26 mouse cellular contexts compared by ENCODE assay signal in the genomic region with DNA sequence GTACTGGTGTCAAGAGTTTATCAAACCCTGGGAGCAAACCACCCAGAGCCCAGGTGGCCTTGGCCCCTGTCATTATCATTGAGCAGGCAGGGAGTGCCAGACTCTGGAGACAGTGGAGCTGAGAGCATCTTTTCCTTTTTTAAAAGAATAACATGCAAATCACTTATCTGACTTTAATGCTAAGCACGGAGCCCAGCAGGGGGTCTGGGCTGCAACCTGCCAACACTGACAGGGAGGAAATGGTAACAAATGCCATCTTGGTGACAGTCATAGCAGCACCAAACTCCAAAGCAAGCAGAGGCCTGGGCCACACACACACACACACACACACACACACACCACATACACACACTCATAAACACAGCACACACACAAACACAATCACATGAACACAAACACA.
DNase-seq lines count a peak whose midpoint lies in the region; ATAC-seq and TF ChIP-seq lines count a peak whose summit lies in the region.
"Had no signal": no experiment of that assay in that cellular context is flagged by ENCODE, and none has a peak within 500 bp of the region (broad histone marks: within the 10 kb centered on the region; RNA-seq: fewer than 3 reads in every experiment).

No protein-coding gene starts in this region.

- ATAC-seq in cerebellum, adult (ENCODE audit: insufficient number of reproducible peaks, low FRiP score, low TSS enrichment) = no peak
- no peak for ATAC-seq in hindbrain, embryonic 13.5 days (ENCODE audit: low FRiP score)
- no peak for ATAC-seq in midbrain, embryonic 14.5 days (ENCODE audit: low FRiP score, low TSS enrichment)
- ATAC-seq in midbrain, embryonic 15.5 days (replicated peaks) = no peak
- ATAC-seq in forebrain, postnatal 0 days = peak; percentile 34; the same call in 1 of the 2 replicates
- ATAC-seq: liver, embryonic 12.5 days; liver, postnatal 0 days; midbrain, embryonic 16.5 days; Patski had no signal

- no peak overlapping the region for H3K4me3 ChIP-seq in hindbrain, embryonic 13.5 days
- H3K4me3 ChIP-seq in hindbrain, embryonic 10.5 days = no peak overlapping the region
- H3K4me3 ChIP-seq in midbrain, embryonic 14.5 days (replicated peaks; ENCODE audit: low read depth, low read length) = no peak overlapping the region
- H3K4me3 ChIP-seq in midbrain, embryonic 15.5 days = no peak overlapping the region
- no peak overlapping the region for H3K4me3 ChIP-seq in forebrain, postnatal 0 days (ENCODE audit: low read depth, low read length)
- H3K4me3 ChIP-seq: erythroblast, embryonic 14.5 days; hindbrain, embryonic 12.5 days; kidney, embryonic 15.5 days; layer of hippocampus, adult 2 months; left cerebral cortex, adult 2 months; liver, embryonic 12.5 days; megakaryocyte, embryonic 14.5 days had no signal

- H3K4me1 ChIP-seq in hindbrain, embryonic 13.5 days (replicated peaks) = peaks cover 41% of the 10 kb centered on the region
- peaks cover 25% of the 10 kb centered on the region for H3K4me1 ChIP-seq in hindbrain, embryonic 10.5 days (replicated peaks)
- H3K4me1 ChIP-seq in midbrain, embryonic 14.5 days (ENCODE audit: control insufficient read depth, insufficient read depth, low read length) = peaks cover 9% of the 10 kb centered on the region
- peaks cover 12% of the 10 kb centered on the region for H3K4me1 ChIP-seq in midbrain, embryonic 15.5 days
- H3K4me1 ChIP-seq in forebrain, postnatal 0 days (ENCODE audit: insufficient read depth) = 0 out of 2 replicates have a peak, but pooled peaks cover 6% of the 10 kb centered on the region
- H3K4me1 ChIP-seq: kidney, embryonic 15.5 days had no signal

- WGBS in hindbrain, embryonic 13.5 days = 60% methylated on average over 1 of the region's 1 CpGs
- 80% methylated on average over 1 of the region's 1 CpGs for WGBS in hindbrain, embryonic 10.5 days
- WGBS in midbrain, embryonic 14.5 days = 46% methylated on average over 1 of the region's 1 CpGs
- 58% methylated on average over 1 of the region's 1 CpGs for whole genome bisulfite sequencing in midbrain, embryonic 15.5 days
- 42% methylated on average over 1 of the region's 1 CpGs for WGBS in forebrain, postnatal 0 days

- H3K27ac ChIP-seq in hindbrain, embryonic 13.5 days = peak overlapping the region; percentile 23; the same call in 1 of the 2 replicates
- no peak overlapping the region for H3K27ac ChIP-seq in hindbrain, embryonic 10.5 days
- H3K27ac ChIP-seq in midbrain, embryonic 14.5 days (replicated peaks; ENCODE audit: low read depth, low read length) = no peak overlapping the region
- H3K27ac ChIP-seq in midbrain, embryonic 15.5 days = no peak overlapping the region
- peak overlapping the region; percentile 54; the same call in 1 of the 2 replicates for H3K27ac ChIP-seq in forebrain, postnatal 0 days (ENCODE audit: low read depth, low read length)
- H3K27ac ChIP-seq: hindbrain, embryonic 12.5 days; kidney, embryonic 15.5 days; layer of hippocampus, adult 2 months; left cerebral cortex, adult 2 months; liver, embryonic 12.5 days; stomach, postnatal 0 days had no signal

- H3K27me3 ChIP-seq in hindbrain, embryonic 13.5 days = 0 out of 2 replicates have a peak, but pooled peaks cover 5% of the 10 kb centered on the region
- no peaks in the 10 kb centered on the region for H3K27me3 ChIP-seq in hindbrain, embryonic 10.5 days (ENCODE audit: insufficient read depth, poor library complexity, severe bottlenecking)
- no peaks in the 10 kb centered on the region for H3K27me3 ChIP-seq in midbrain, embryonic 14.5 days (ENCODE audit: control insufficient read depth, insufficient read depth, low read length)
- no peaks in the 10 kb centered on the region for H3K27me3 ChIP-seq in midbrain, embryonic 15.5 days (replicated peaks)
- H3K27me3 ChIP-seq in forebrain, postnatal 0 days (ENCODE audit: insufficient read depth, low read length) = no peaks in the 10 kb centered on the region
- H3K27me3 ChIP-seq: hindbrain, embryonic 12.5 days; liver, embryonic 12.5 days; Patski had no signal

- TF ChIP-seq CTCF in forebrain, postnatal 0 days (IDR thresholded peaks at IDR 0.05; ENCODE audit: low read depth) = no peak

- no peaks in the 10 kb centered on the region for H3K9me3 ChIP-seq in hindbrain, embryonic 13.5 days
- no peaks in the 10 kb centered on the region for H3K9me3 ChIP-seq in hindbrain, embryonic 10.5 days
- H3K9me3 ChIP-seq in midbrain, embryonic 14.5 days (ENCODE audit: control insufficient read depth, low read length) = no peaks in the 10 kb centered on the region
- H3K9me3 ChIP-seq in midbrain, embryonic 15.5 days = no peaks in the 10 kb centered on the region
- no peaks in the 10 kb centered on the region for H3K9me3 ChIP-seq in forebrain, postnatal 0 days (ENCODE audit: low read length)
- H3K9me3 ChIP-seq: hindbrain, embryonic 12.5 days; kidney, embryonic 15.5 days; liver, embryonic 12.5 days; megakaryocyte, embryonic 14.5 days had no signal

- no peak overlapping the region for H3K4me2 ChIP-seq in hindbrain, embryonic 13.5 days
- no peak overlapping the region for H3K4me2 ChIP-seq in midbrain, embryonic 14.5 days (ENCODE audit: low read length)
- no peak overlapping the region for H3K4me2 ChIP-seq in midbrain, embryonic 15.5 days
- H3K4me2 ChIP-seq in forebrain, postnatal 0 days (ENCODE audit: low read depth) = no peak overlapping the region
- H3K4me2 ChIP-seq: hindbrain, embryonic 12.5 days; kidney, embryonic 15.5 days; liver, embryonic 12.5 days had no signal

- peak; percentile 10 for DNase-seq in cerebellum, adult 8-10 months
- DNase-seq in hindbrain, embryonic 10.5 days (ENCODE audit: low spot score) = no peak
- peak; percentile 46 for DNase-seq in midbrain, embryonic 14.5 days
- DNase-seq in forebrain, postnatal 0 days = peak; percentile 45
- DNase-seq in urinary bladder, adult 2 months (ENCODE audit: low spot score) = no peak
- DNase-seq: adrenal gland, postnatal 14 days; gastrocnemius, postnatal 14 days; heart, postnatal 14 days; kidney, adult 18-20 months; kidney, postnatal 25 days; liver, postnatal 0 days; lung, postnatal 4 days; spleen, adult 18-20 months had no signal

- H3K9ac ChIP-seq in hindbrain, embryonic 13.5 days = no peak overlapping the region
- H3K9ac ChIP-seq in midbrain, embryonic 14.5 days (replicated peaks; ENCODE audit: low read length) = no peak overlapping the region
- H3K9ac ChIP-seq in midbrain, embryonic 15.5 days = no peak overlapping the region
- H3K9ac ChIP-seq in forebrain, postnatal 0 days = no peak overlapping the region
- H3K9ac ChIP-seq: hindbrain, embryonic 12.5 days; kidney, embryonic 15.5 days; liver, embryonic 12.5 days; liver, postnatal 0 days had no signal

- no peaks in the 10 kb centered on the region for H3K36me3 ChIP-seq in hindbrain, embryonic 13.5 days
- no peaks in the 10 kb centered on the region for H3K36me3 ChIP-seq in hindbrain, embryonic 10.5 days
- H3K36me3 ChIP-seq in midbrain, embryonic 14.5 days (ENCODE audit: control insufficient read depth, insufficient read depth, low read length) = no peaks in the 10 kb centered on the region
- H3K36me3 ChIP-seq in midbrain, embryonic 15.5 days (replicated peaks) = no peaks in the 10 kb centered on the region
- no peaks in the 10 kb centered on the region for H3K36me3 ChIP-seq in forebrain, postnatal 0 days (ENCODE audit: insufficient read depth)
- H3K36me3 ChIP-seq: hindbrain, embryonic 12.5 days; kidney, embryonic 15.5 days; liver, embryonic 12.5 days had no signal

Comparison
In these comparisons a context has a peak if more than half of its experiments do, and no peak if none do; other contexts are left out.
1. H3K27ac ChIP-seq: peak in hindbrain, embryonic 13.5 days (single experiment) and forebrain, postnatal 0 days (single experiment); none in hindbrain, embryonic 10.5 days (single experiment), midbrain, embryonic 14.5 days (single experiment) and midbrain, embryonic 15.5 days (single experiment).
2. DNase-seq: peak in cerebellum, adult 8-10 months (single experiment), midbrain, embryonic 14.5 days (single experiment) and forebrain, postnatal 0 days (single experiment); none in hindbrain, embryonic 10.5 days (single experiment) and urinary bladder, adult 2 months (single experiment).